Mouse (Mus musculus): ENCODE results near the gene Vwa5b2. TPM values are rescaled to one million over a fixed set of nuclear protein-coding genes. Genes with fewer than 3 reads are reported as not detected.

Gene Vwa5b2
- total RNA-seq, 2 experiments from 2014 or later, result 47.6 to 59.3 TPM

GRCm38 (mm10) chr16:20653315-20653714, 64.0 kb downstream of the Vwa5b2 start:
- intact Hi-C loops (cut with DNase I), result no loop called here
- no peak for DNase-seq

Small RNA genes within 50 kb of the gene (microRNA-seq; reads per million reads assigned to microRNA genes)
- gene Mir1224, result 199 reads per million, percentile 58 among the genes with 10 or more reads in this experiment

Other genes starting within 250 kb of the Vwa5b2 start
- 100 to 1,000 TPM; 200 to 212 TPM for gene Abcc5, start 163.1 kb upstream of the Vwa5b2 start, total RNA-seq (2021)
- gene Eif2b5, start 90.7 kb upstream of the Vwa5b2 start, total RNA-seq (2021), result 10 to 100 TPM; 66.8 to 67.8 TPM
- 100 to 1,000 TPM; 103 to 108 TPM for gene Dvl3, start 72.5 kb upstream of the Vwa5b2 start, total RNA-seq (2021)
- gene Ap2m1, start 54.0 kb upstream of the Vwa5b2 start, total RNA-seq (2021), result 100 to 1,000 TPM; 865 to 870 TPM
- 10 to 100 TPM; 74.7 to 94.0 TPM for gene Abcf3, start 40.9 kb upstream of the Vwa5b2 start, total RNA-seq (2021)
- gene Eef1akmt4, start 22.1 kb downstream of the Vwa5b2 start, total RNA-seq (2021), result 1 to 10 TPM; 3.4 to 3.9 TPM
- not detected for gene Gm49333, start 22.1 kb downstream of the Vwa5b2 start, total RNA-seq (2021)
- gene Alg3, start 22.3 kb downstream of the Vwa5b2 start, total RNA-seq (2021), result 10 to 100 TPM; 10.9 to 13.9 TPM
- gene Camk2n2, start 31.8 kb downstream of the Vwa5b2 start, total RNA-seq (2021), result 100 to 1,000 TPM; 197 to 204 TPM
- 10 to 100 TPM; 28.6 to 33.0 TPM for gene Ece2, start 40.4 kb downstream of the Vwa5b2 start, total RNA-seq (2021)
- 100 to 1,000 TPM; 262 to 273 TPM for gene Psmd2, start 62.2 kb downstream of the Vwa5b2 start, total RNA-seq (2021)
- gene Eif4g1, start 78.8 kb downstream of the Vwa5b2 start, total RNA-seq (2021), result 100 to 1,000 TPM; 362 to 378 TPM
- 100 to 1,000 TPM; 101 to 115 TPM for gene Fam131a, start 103.8 kb downstream of the Vwa5b2 start, total RNA-seq (2021)
- gene Polr2h, start 128.2 kb downstream of the Vwa5b2 start, total RNA-seq (2021), result 10 to 100 TPM; 30.5 to 32.0 TPM
- gene Clcn2, start 128.3 kb downstream of the Vwa5b2 start, total RNA-seq (2021), result 10 to 100 TPM; 38.8 to 40.3 TPM
- 10 to 100 TPM; 15.4 to 18.6 TPM for gene Chrd, start 143.7 kb downstream of the Vwa5b2 start, total RNA-seq (2021)
- 1 to 10 TPM; 1.2 to 2.3 TPM for gene Thpo, start 145.0 kb downstream of the Vwa5b2 start, total RNA-seq (2021)